Mouse (Mus musculus) intestine, postnatal 0 days (tissue): Measurements from ENCODE around the gene Pgbd5. TPM values are rescaled to one million over a fixed set of nuclear protein-coding genes. Genes with fewer than 3 reads are reported as not detected.

Experiments
- ATAC-seq: fragments of 200-750 bp; cut with Nextera tagmentation; 2 replicates; pipeline ENCODE4 v1.8.0; 2017; ENCODE audit warnings: mild to moderate bottlenecking, moderate TSS enrichment, moderate library complexity
- H3K27ac ChIP-seq: fragments of 300-500 bp; sonication (generic); 2 replicates; pipeline ENCODE4 v1.5.1; 2014; ENCODE audit warnings: mild to moderate bottlenecking, low read depth, low read length, moderate library complexity
- H3K27me3 ChIP-seq: fragments of 300-500 bp; sonication (generic); replicated peaks from 2 replicates; pipeline ENCODE4 v1.6.1; 2014; ENCODE audit warnings: low read length, mixed read lengths; ENCODE audit not compliant: control insufficient read depth, insufficient read depth
- H3K36me3 ChIP-seq: fragments of 300-500 bp; sonication (generic); 2 replicates; pipeline ENCODE4 v1.6.1; 2014; ENCODE audit warnings: mild to moderate bottlenecking, moderate library complexity; ENCODE audit not compliant: control insufficient read depth, insufficient read depth
- H3K4me1 ChIP-seq: fragments of 300-500 bp; sonication (generic); replicated peaks from 2 replicates; pipeline ENCODE4 v1.6.1; 2014; ENCODE audit warnings: antibody characterized with exemption, low read length, mixed read lengths; ENCODE audit not compliant: control insufficient read depth, insufficient read depth
- H3K4me2 ChIP-seq: fragments of 300-500 bp; sonication (generic); replicated peaks from 2 replicates; pipeline ENCODE4 v1.6.1; 2014; ENCODE audit warnings: low read depth, mild to moderate bottlenecking, moderate library complexity
- H3K4me3 ChIP-seq: fragments of 300-500 bp; sonication (generic); 2 replicates; pipeline ENCODE4 v1.5.1; 2014; ENCODE audit warnings: low read depth, low read length
- H3K9ac ChIP-seq: fragments of 300-500 bp; sonication (generic); 2 replicates; pipeline ENCODE4 v1.6.1; 2014; ENCODE audit warnings: mild to moderate bottlenecking, low read depth, low read length
- H3K9me3 ChIP-seq: fragments of 300-500 bp; sonication (generic); 2 replicates; pipeline ENCODE4 v1.6.1; 2016; ENCODE audit warnings: mixed run types; ENCODE audit not compliant: control insufficient read depth
- CTCF ChIP-seq: sonication (generic); IDR thresholded peaks from 2 replicates; pipeline ENCODE4 v1.5.1; 2016; ENCODE audit warnings: low read depth, mild to moderate bottlenecking, control low read depth, antibody characterized with exemption, moderate library complexity
- WGBS: fragments of 180-500 bp; shearing (Covaris S2); extraction: QIAGEN DNeasy Blood & Tissue Kit; methylation state at CpG from one replicate; pipeline ENCODE4 v1.1.7; 2014; 5-methylcytosine and 5-hydroxymethylcytosine counted together
- polyA plus RNA-seq: library from polyadenylated mRNA; unstranded; fragments of >200 nt; fragmentation: Nextera tagmentation; extraction: Ambion mirVana; gene quantifications from 2 replicates; pipeline ENCODE4 v1.2.1, GENCODE M21; 2015

Gene Pgbd5
- polyA plus RNA-seq, 1 experiment from 2014 or later: 1.9 TPM

DNA sequence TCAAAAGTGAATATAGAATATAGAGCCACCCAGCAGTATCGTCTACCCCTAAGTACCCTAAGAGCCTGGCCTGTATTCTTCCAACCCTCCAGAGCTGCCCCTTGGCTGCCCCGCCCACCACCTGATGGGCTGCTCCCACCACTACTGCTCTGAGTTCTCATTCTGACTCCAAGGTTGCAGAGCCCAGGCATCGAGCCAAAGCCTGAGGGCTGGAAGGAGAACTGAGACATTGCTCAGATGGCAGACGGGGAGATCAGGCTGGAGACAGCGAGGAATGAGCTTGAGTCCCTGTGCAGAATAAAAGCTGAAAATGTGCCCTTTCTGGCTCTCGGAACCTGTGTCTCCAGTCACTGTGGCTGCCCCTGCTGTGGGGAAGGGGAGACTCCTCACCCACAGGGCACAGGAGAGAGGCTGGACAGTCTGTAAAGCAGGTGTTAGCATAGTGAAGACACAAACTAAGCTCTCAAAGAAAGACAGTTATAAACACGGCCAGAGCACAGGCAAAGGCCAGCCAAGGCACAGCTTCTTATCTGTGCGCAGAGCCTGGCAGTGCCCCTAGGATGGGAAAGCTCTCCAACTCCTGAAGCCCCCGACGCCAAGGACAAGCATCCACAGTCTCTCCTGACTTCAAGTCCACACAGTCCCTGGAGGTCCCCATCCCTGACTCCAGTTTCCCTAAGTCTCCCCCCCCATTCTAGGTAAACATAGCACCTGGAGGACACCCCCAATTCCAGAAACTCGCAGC is 42.0 kb downstream of the Pgbd5 start:
- 66% methylated on average over 11 of the region's 11 CpGs for WGBS
- no peaks in the 10 kb centered on the region for H3K4me1 ChIP-seq
- no peak overlapping the region for H3K9ac ChIP-seq
- H3K27ac ChIP-seq: no peak overlapping the region
- H3K27me3 ChIP-seq: no peaks in the 10 kb centered on the region
- H3K4me3 ChIP-seq: no peak overlapping the region
- no peaks in the 10 kb centered on the region for H3K9me3 ChIP-seq
- H3K4me2 ChIP-seq: no peak overlapping the region
- H3K36me3 ChIP-seq: no peaks in the 10 kb centered on the region
- TF ChIP-seq CTCF: no peak
- ATAC-seq: no peak

DNA sequence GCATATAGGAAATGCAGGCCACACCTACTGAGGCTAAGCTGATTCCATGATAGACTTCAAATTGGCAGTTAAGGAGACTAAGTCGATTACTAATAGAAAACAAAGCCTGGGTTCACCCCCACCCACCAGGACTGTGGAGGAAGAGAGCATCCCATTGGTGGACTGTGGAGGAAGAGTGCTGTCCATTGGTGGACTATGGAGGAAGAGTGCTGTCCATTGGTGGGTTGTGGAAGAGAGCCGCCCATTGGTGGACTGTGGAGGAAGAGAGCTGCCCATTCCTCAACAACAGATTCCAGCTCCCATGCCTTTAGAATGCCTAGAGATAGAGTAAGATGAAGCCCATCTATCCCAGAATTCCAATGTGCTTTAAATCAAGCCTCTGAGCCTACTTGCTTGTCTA is 42.9 kb downstream of the Pgbd5 start:
- no peak overlapping the region for H3K4me3 ChIP-seq
- 80% methylated on average over 2 of the region's 2 CpGs for WGBS
- no peak for TF ChIP-seq CTCF

DNA sequence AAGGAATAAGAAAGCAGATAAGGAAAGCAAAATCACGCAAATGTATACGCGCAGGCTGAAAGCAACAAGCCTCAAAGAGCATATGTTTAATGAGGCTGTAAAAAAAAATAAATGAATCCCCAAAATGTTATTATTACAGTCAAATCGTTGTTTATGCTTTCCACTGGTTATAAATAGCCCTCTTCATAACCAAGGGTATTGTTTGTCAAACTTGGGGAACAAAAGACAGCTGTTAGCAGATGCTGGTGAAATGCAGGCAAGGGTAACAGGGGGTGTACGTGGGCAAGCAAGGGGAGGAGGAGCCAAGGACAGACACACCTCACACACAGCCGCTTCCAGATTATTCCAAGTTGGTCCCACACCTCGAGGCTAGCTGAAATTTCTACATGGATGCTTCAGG is 44.1 kb downstream of the Pgbd5 start:
- no peak for TF ChIP-seq CTCF
- Histone ChIP-seq H3K4me2 (no peak overlapping the region; the same call in 1 of the 2 replicates), H3K4me1 (no peaks in the 10 kb centered on the region), H3K27me3 (no peaks in the 10 kb centered on the region), H3K9ac (no peak overlapping the region), H3K4me3 (no peak overlapping the region), H3K27ac (no peak overlapping the region), H3K36me3 (no peaks in the 10 kb centered on the region), H3K9me3 (no peaks in the 10 kb centered on the region)
- ATAC-seq: no peak
- 51% methylated on average over 7 of the region's 7 CpGs for WGBS

More for the DNA sequence above, 42.9 kb downstream of the Pgbd5 start:
- no peak overlapping the region for H3K9ac ChIP-seq
- no peak overlapping the region for H3K27ac ChIP-seq
- no peaks in the 10 kb centered on the region for H3K27me3 ChIP-seq
- no peak for ATAC-seq
- no peaks in the 10 kb centered on the region for H3K9me3 ChIP-seq
- H3K4me1 ChIP-seq: no peaks in the 10 kb centered on the region
- H3K4me2 ChIP-seq: no peak overlapping the region
- H3K36me3 ChIP-seq: no peaks in the 10 kb centered on the region

DNA sequence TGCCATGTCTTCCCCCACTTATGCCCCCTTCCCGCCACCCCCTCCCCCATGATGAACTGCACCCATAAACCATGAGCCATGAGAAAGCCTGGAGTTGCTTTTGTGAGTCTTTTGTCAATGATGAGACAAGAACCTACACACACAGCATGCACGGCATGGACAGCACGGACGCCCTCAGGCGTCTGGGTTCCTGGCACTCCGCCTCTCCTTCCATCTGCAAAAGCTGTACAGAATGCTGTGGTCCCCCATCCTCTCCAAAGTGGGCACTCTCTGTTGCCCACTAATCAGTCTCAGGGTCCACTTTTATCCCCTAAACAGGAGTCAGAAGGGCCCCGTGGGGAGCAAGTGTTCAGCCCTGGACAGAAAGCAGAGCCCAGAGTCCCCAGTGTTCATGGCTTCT is 44.5 kb downstream of the Pgbd5 start:
- H3K4me3 ChIP-seq: no peak overlapping the region
- no peak for ATAC-seq
- no peaks in the 10 kb centered on the region for H3K27me3 ChIP-seq
- 50% methylated on average over 7 of the region's 7 CpGs for WGBS
- TF ChIP-seq CTCF: no peak
- no peak overlapping the region; the same call in 1 of the 2 replicates for H3K4me2 ChIP-seq
- no peaks in the 10 kb centered on the region for H3K9me3 ChIP-seq
- H3K27ac ChIP-seq: no peak overlapping the region
- no peaks in the 10 kb centered on the region for H3K36me3 ChIP-seq
- no peak overlapping the region for H3K9ac ChIP-seq
- no peaks in the 10 kb centered on the region for H3K4me1 ChIP-seq

DNA sequence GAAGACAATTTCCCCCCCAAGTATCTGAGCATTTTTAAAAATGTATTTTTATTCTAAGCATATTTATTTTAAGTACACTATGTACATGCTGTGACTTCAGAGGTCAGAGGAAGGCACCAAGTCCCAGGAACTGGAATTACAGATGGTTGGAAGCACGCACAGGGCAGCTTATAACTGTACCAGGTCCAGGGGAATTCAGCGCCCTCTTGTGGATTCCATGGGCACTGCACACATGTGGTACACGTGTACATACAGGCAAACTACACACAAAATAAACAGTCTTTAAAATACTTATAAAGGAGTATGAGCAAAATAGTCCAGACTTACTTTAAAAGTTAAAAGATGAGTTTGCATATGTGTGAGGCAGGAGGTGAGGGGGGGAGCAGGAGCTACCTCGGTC is 45.5 kb downstream of the Pgbd5 start:
- TF ChIP-seq CTCF: peak; percentile 52
- no peak overlapping the region for H3K4me3 ChIP-seq
- no peak for ATAC-seq
- H3K27ac ChIP-seq: no peak overlapping the region
- H3K4me2 ChIP-seq: no peak overlapping the region
- no peaks in the 10 kb centered on the region for H3K9me3 ChIP-seq
- no peak overlapping the region for H3K9ac ChIP-seq
- 83% methylated on average over 4 of the region's 4 CpGs for WGBS
- no peaks in the 10 kb centered on the region for H3K27me3 ChIP-seq
- H3K4me1 ChIP-seq: no peaks in the 10 kb centered on the region
- no peaks in the 10 kb centered on the region for H3K36me3 ChIP-seq

DNA sequence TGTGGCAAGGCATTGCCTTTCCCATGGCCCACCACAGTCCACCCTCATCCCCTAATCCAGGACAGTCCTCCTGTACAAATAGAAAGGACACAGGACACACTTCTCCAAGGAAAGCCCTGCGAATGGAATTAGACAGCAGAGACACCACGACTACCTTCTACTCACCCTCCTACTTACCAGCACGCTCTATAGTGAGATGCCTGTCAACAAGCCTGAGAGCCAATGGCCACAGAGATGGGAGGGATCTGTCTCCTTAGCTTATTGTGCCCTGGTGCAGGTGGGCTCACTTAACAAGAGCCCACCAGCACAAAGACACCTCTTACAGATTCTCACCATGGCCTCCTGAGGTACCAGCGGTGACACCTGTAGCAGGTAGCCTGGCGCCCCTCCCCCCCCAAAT is 46.4 kb downstream of the Pgbd5 start:
- Histone ChIP-seq H3K4me3 (no peak overlapping the region), H3K27ac (peak overlapping the region; percentile 41; the same call in 1 of the 2 replicates)

More for the DNA sequence above, 46.4 kb downstream of the Pgbd5 start:
- no peaks in the 10 kb centered on the region for H3K4me1 ChIP-seq
- no peaks in the 10 kb centered on the region for H3K9me3 ChIP-seq
- no peak for ATAC-seq
- H3K4me2 ChIP-seq: no peak overlapping the region
- TF ChIP-seq CTCF: no peak
- 71% methylated on average over 5 of the region's 5 CpGs for WGBS
- H3K9ac ChIP-seq: no peak overlapping the region
- H3K36me3 ChIP-seq: no peaks in the 10 kb centered on the region
- no peaks in the 10 kb centered on the region for H3K27me3 ChIP-seq
